Mouse (Mus musculus) stomach, embryonic 16.5 days (tissue): ENCODE measurements around the gene Cdk19. TPM values are rescaled to one million over a fixed set of nuclear protein-coding genes. Genes with fewer than 3 reads are reported as not detected.

ENCODE experiments used
- ATAC-seq: fragments of 200-750 bp; cut with Nextera tagmentation; 2 replicates; pipeline ENCODE4 v1.8.0; 2017; ENCODE audit warnings: moderate number of reproducible peaks, moderate TSS enrichment; ENCODE audit not compliant: insufficient read depth, low FRiP score
- H3K27ac ChIP-seq: fragments of 300-500 bp; sonication (generic); 2 replicates; pipeline ENCODE4 v1.5.1; 2014; ENCODE audit warnings: low read length
- H3K27me3 ChIP-seq: fragments of 300-500 bp; sonication (generic); 2 replicates; pipeline ENCODE4 v1.6.1; 2014; ENCODE audit warnings: low read length, control low read depth, mixed read lengths; ENCODE audit not compliant: control insufficient read depth, insufficient read depth
- H3K36me3 ChIP-seq: fragments of 300-500 bp; sonication (generic); 2 replicates; pipeline ENCODE4 v1.6.1; 2014; ENCODE audit warnings: low read length; ENCODE audit not compliant: control insufficient read depth, insufficient read depth
- H3K4me1 ChIP-seq: fragments of 300-500 bp; sonication (generic); 2 replicates; pipeline ENCODE4 v1.6.1; 2014; ENCODE audit warnings: low read length, control low read depth, mixed read lengths; ENCODE audit not compliant: control insufficient read depth, insufficient read depth
- H3K4me2 ChIP-seq: fragments of 300-500 bp; sonication (generic); 2 replicates; pipeline ENCODE4 v1.6.1; 2014; ENCODE audit warnings: low read depth, low read length, mixed read lengths
- H3K4me3 ChIP-seq: fragments of 300-500 bp; sonication (generic); replicated peaks from 2 replicates; pipeline ENCODE4 v1.5.1; 2014; ENCODE audit warnings: mild to moderate bottlenecking, low read length
- H3K9ac ChIP-seq: fragments of 300-500 bp; sonication (generic); 2 replicates; pipeline ENCODE4 v1.6.1; 2014; ENCODE audit warnings: low read length
- H3K9me3 ChIP-seq: fragments of 300-500 bp; sonication (generic); replicated peaks from 2 replicates; pipeline ENCODE4 v1.6.1; 2016; ENCODE audit warnings: low read length, control low read depth; ENCODE audit not compliant: control insufficient read depth
- WGBS: fragments of 180-500 bp; shearing (Covaris S2); extraction: QIAGEN DNeasy Blood & Tissue Kit; methylation state at CpG from one replicate; pipeline ENCODE4 v1.1.7; 2014; 5-methylcytosine and 5-hydroxymethylcytosine counted together
- polyA plus RNA-seq: library from polyadenylated mRNA; unstranded; fragments of >200 nt; fragmentation: Nextera tagmentation; extraction: Ambion mirVana; gene quantifications from 2 replicates; pipeline ENCODE4 v1.2.1, GENCODE M21; 2015

The Cdk19 gene
- polyA plus RNA-seq, 1 experiment from 2014 or later, result 8.4 TPM

DNA sequence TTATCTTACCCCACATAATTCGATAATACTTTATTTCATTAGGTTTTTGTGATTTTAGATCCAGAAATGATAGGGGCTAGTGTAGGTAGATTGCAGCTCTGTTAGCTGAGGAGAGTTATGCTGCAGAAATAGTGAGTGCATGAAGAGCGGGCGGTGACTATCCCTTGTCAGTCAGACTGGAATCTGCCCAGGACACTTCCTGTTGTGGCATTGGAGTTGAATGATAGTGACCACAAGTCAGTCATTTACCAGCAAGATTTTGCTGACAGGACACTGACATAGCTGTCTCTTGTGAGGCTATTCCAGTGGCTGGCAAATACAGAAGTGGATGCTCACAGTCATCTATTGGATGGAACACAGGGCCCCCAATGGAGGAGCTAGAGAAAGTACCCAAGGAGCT, 97.8 kb downstream of the Cdk19 start:
- H3K27me3 ChIP-seq, result no peaks in the 10 kb centered on the region
- no peak overlapping the region for H3K4me2 ChIP-seq
- H3K4me1 ChIP-seq, result peaks cover 3% of the 10 kb centered on the region; the same call in 1 of the 2 replicates
- ATAC-seq, result no peak
- H3K27ac ChIP-seq, result no peak overlapping the region
- 89% methylated on average over 3 of the region's 3 CpGs for WGBS
- no peaks in the 10 kb centered on the region for H3K36me3 ChIP-seq
- H3K4me3 ChIP-seq, result no peak overlapping the region
- no peaks in the 10 kb centered on the region for H3K9me3 ChIP-seq
- no peak overlapping the region for H3K9ac ChIP-seq

DNA sequence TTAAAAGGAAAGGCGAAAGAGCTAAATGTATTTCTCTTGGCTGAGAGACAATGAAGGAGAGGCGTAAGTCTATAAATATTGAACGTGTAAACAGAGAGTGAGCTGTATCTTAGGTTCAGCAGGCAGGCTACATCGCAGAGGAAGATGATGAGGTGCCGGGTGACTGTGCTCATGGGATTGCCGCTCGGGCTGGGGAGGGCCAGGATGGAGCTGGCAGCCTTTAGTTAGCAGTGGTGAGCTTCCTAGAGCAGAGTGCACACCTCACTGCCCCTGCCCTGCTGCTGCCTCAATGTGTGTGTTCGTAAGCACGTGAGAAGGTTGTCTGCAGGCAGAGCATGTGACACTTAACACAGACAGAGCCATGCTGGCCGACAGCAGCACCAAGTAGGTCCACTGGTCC, 101.4 kb downstream of the Cdk19 start:
- 45% methylated on average over 10 of the region's 10 CpGs for WGBS
- Histone ChIP-seq H3K4me2 (no peak overlapping the region), H3K4me3 (no peak overlapping the region), H3K4me1 (0 out of 2 replicates have a peak, but pooled peaks cover 3% of the 10 kb centered on the region), H3K27ac (peak overlapping the region; percentile 28), H3K27me3 (no peaks in the 10 kb centered on the region), H3K9me3 (no peaks in the 10 kb centered on the region), H3K36me3 (no peaks in the 10 kb centered on the region), H3K9ac (no peak overlapping the region)
- peak; percentile 68; the same call in 1 of the 2 replicates for ATAC-seq

DNA sequence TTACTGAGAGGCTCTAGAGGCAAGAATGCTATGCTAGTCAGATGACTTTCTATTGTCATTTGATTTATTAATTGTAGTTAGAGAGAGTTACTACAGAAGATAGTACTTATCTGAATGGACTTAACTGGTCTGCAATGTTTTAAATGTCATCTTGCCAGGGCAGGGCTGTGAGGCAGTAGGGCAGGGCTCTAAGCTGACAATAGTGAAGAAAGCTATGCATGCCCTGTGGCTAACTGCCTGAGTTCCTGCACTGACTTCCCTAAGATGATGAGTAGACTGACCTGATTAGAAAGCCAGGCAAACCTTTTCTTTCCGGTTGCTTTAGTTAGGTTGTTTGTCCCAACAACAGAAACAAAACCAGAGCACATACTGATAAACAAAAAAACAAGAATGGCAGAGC, 102.7 kb downstream of the Cdk19 start:
- no peaks in the 10 kb centered on the region for H3K9me3 ChIP-seq
- H3K36me3 ChIP-seq, result no peaks in the 10 kb centered on the region
- H3K4me2 ChIP-seq, result no peak overlapping the region
- WGBS, result 85% methylated on average over 1 of the region's 1 CpGs
- H3K4me3 ChIP-seq, result no peak overlapping the region
- no peak overlapping the region for H3K9ac ChIP-seq
- H3K4me1 ChIP-seq, result 0 out of 2 replicates have a peak, but pooled peaks cover 3% of the 10 kb centered on the region
- no peaks in the 10 kb centered on the region for H3K27me3 ChIP-seq
- H3K27ac ChIP-seq, result peak overlapping the region; percentile 8; the same call in 1 of the 2 replicates
- no peak for ATAC-seq

DNA sequence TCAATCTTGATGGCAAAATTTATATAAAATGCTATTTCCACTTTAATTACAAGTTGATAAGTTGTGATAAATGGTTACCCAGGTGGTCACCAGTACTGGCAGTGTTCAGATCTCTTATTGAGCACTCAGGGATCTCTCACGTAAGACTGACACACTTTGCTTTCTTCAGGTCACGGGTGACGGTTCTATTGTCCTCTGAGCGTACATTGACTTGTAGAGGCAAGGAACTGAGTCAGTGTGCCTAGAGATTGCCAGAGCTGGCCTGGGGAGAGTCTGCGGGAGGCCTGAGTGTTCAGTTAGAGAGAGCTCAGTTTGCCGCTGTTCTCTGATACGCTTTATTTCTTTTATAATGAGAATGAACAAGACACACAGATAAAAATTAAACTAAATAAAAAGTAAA, 104.0 kb downstream of the Cdk19 start:
- H3K4me1 ChIP-seq, result 0 out of 2 replicates have a peak, but pooled peaks cover 3% of the 10 kb centered on the region
- H3K27ac ChIP-seq, result peak overlapping the region; percentile 19; the same call in 1 of the 2 replicates
- no peaks in the 10 kb centered on the region for H3K36me3 ChIP-seq
- no peaks in the 10 kb centered on the region for H3K27me3 ChIP-seq
- H3K9me3 ChIP-seq, result no peaks in the 10 kb centered on the region
- no peak overlapping the region for H3K4me3 ChIP-seq
- ATAC-seq, result no peak
- H3K4me2 ChIP-seq, result no peak overlapping the region
- WGBS, result 67% methylated on average over 7 of the region's 7 CpGs
- no peak overlapping the region for H3K9ac ChIP-seq

DNA sequence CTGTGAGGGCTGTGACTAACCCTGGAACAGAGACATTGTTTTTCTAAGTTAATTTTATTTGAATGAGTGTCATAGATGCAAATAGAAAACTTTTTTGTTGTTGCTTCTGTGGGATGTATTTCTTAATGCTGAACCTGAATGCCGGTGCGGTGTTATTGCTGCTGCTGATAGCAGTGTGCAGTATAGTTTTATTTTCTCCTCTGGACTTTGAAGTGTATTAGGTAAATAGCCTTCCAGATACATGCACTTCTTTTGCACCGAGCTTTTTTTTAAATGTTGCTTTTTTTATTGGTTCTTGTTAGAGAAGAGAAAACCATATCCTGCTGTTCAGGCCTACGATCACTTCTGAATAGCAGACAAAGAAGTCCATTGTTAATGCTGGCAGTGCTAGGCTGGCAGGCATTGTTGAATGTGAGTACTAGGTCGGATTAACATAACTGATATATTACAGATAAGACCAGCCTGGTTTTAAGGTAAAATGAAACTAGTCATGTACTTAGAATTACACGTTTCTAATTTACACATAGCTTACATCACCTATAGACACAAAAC, 104.5 kb downstream of the Cdk19 start:
- Histone ChIP-seq H3K9ac (no peak overlapping the region), H3K4me1 (0 out of 2 replicates have a peak, but pooled peaks cover 3% of the 10 kb centered on the region), H3K27me3 (no peaks in the 10 kb centered on the region), H3K36me3 (no peaks in the 10 kb centered on the region), H3K4me2 (no peak overlapping the region), H3K9me3 (no peaks in the 10 kb centered on the region), H3K27ac (peak overlapping the region; percentile 19; the same call in 1 of the 2 replicates), H3K4me3 (no peak overlapping the region)
- WGBS, result 61% methylated on average over 6 of the region's 6 CpGs
- no peak for ATAC-seq

DNA sequence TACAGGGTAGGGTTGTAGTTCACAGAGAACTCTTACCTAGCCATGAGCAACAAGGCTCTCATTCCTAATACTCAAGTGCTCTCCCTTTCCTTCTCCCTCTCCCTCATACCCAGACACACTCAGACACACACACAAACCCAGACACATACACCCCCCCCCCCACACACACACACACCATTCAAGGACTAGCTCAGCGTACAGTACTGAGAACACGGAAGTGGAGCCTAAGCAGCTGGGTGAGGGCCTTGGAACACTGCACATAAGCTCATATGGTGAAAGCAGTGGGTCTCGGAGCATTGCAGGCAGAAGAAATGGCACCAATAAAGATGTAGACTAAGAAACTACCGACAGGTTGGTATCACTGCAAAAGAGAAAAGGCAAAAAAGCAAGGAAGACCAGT, 105.2 kb downstream of the Cdk19 start:
- Histone ChIP-seq H3K9ac (no peak overlapping the region), H3K4me3 (no peak overlapping the region), H3K4me2 (no peak overlapping the region), H3K27me3 (no peaks in the 10 kb centered on the region), H3K27ac (peak overlapping the region; percentile 59), H3K9me3 (no peaks in the 10 kb centered on the region), H3K4me1 (0 out of 2 replicates have a peak, but pooled peaks cover 3% of the 10 kb centered on the region), H3K36me3 (no peaks in the 10 kb centered on the region)
- whole genome bisulfite sequencing, result 82% methylated on average over 4 of the region's 4 CpGs
- ATAC-seq, result no peak

DNA sequence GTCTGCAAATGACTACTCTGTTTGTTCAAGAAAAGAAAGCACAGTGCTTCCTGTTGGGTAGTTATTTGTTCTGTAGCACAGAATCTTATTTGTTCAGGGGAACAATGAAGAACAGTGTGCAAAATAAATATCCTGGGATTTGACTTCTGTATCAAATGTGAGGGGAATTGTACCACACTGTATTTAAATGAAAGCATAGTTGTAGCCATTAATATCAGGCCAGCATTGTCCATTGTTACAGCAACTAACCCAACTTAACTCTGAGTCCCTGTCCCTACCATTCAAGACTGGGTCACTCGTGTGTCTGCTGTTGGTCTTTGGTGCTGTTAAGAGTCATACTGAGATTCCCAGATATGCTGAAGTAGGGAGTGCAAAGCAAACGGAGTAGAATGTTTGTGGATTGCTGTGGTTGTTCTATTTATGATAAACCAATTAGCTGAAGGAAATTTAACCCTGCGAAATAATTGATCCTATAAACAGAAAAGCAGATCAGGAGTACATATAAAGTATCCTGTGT, 106.8 kb downstream of the Cdk19 start:
- ATAC-seq, result no peak
- H3K27ac ChIP-seq, result peak overlapping the region; percentile 1; the same call in 1 of the 2 replicates
- H3K36me3 ChIP-seq, result no peaks in the 10 kb centered on the region
- no peak overlapping the region for H3K4me3 ChIP-seq
- H3K9ac ChIP-seq, result no peak overlapping the region
- 46% methylated on average over 3 of the region's 3 CpGs for WGBS
- no peak overlapping the region for H3K4me2 ChIP-seq
- H3K9me3 ChIP-seq, result no peaks in the 10 kb centered on the region
- no peaks in the 10 kb centered on the region for H3K27me3 ChIP-seq
- H3K4me1 ChIP-seq, result no peaks in the 10 kb centered on the region

DNA sequence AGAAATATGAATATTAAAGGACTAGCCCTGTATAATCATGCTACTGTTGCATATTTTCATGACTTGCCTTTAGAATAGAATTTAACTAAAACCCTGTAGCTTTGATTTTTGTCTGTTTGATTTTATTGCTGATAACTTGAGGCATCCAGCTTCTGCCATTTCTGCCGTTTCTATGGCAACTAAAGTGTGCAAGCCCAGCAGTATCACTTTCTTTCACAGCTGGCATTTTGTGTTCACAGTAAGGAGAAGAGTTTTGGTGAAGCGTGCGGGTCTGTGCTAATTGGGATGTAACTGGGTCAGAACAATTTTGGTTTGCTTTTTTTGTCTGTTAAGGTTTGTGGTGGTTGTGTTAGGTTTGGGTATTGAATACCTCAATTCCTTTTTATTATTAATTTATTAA, 107.3 kb downstream of the Cdk19 start:
- Histone ChIP-seq H3K4me2 (no peak overlapping the region), H3K27ac (peak overlapping the region; percentile 13; the same call in 1 of the 2 replicates), H3K27me3 (no peaks in the 10 kb centered on the region), H3K4me1 (no peaks in the 10 kb centered on the region), H3K36me3 (no peaks in the 10 kb centered on the region), H3K4me3 (no peak overlapping the region), H3K9me3 (no peaks in the 10 kb centered on the region), H3K9ac (no peak overlapping the region)
- no peak for ATAC-seq
- WGBS, result 65% methylated on average over 3 of the region's 3 CpGs

DNA sequence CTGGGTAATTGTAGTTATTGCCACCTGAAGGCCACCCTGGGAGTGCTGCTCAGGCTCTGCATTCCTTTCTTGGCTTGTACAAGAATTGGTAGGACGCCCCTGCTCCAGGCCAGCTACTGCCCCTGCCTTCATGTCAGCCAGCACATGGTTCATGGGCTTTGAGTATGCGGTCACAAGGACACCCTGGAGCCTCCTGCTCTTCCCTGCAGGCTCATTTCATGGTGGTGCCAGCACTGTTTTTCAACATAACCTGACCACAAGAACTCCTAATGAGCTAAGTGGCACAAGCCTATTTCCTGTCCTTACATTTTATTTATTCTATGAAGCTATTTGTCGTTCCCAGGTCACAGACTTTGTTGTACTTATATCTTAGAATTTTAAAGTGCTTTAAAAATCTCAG, 107.9 kb downstream of the Cdk19 start:
- 55% methylated on average over 3 of the region's 3 CpGs for WGBS
- Histone ChIP-seq H3K27ac (peak overlapping the region; percentile 17; the same call in 1 of the 2 replicates), H3K4me3 (no peak overlapping the region), H3K4me2 (no peak overlapping the region), H3K9ac (no peak overlapping the region), H3K4me1 (peaks cover 3% of the 10 kb centered on the region; the same call in 1 of the 2 replicates), H3K27me3 (no peaks in the 10 kb centered on the region), H3K9me3 (no peaks in the 10 kb centered on the region), H3K36me3 (no peaks in the 10 kb centered on the region)
- no peak for ATAC-seq
